Mouse (Mus musculus) embryonic facial prominence, embryonic 10.5 days (tissue): ENCODE data around the gene Ncf1. TPM values are rescaled to one million over a fixed set of nuclear protein-coding genes. Genes with fewer than 3 reads are reported as not detected.

ENCODE experiments used
- DNase-seq: peaks from one replicate; pipeline ENCODE4 v3.0.0-alpha.2; 2017; ENCODE audit warnings: low spot score
- H3K27ac ChIP-seq: fragments of 300-500 bp; sonication (generic); replicated peaks from 2 replicates; pipeline ENCODE4 v1.5.1; 2016; ENCODE audit warnings: mild to moderate bottlenecking
- H3K27me3 ChIP-seq: fragments of 300-500 bp; sonication (generic); replicated peaks from 2 replicates; pipeline ENCODE4 v1.6.1; 2016; ENCODE audit warnings: low read depth, mild to moderate bottlenecking; ENCODE audit not compliant: poor library complexity, severe bottlenecking
- H3K36me3 ChIP-seq: fragments of 300-500 bp; sonication (generic); replicated peaks from 2 replicates; pipeline ENCODE4 v1.6.1; 2016; ENCODE audit warnings: mild to moderate bottlenecking, moderate library complexity
- H3K4me1 ChIP-seq: fragments of 300-500 bp; sonication (generic); 2 replicates; pipeline ENCODE4 v1.6.1; 2016
- H3K4me3 ChIP-seq: fragments of 300-500 bp; sonication (generic); 2 replicates; pipeline ENCODE4 v1.5.1; 2016; ENCODE audit warnings: mild to moderate bottlenecking, moderate library complexity
- H3K9me3 ChIP-seq: fragments of 300-500 bp; sonication (generic); 2 replicates; pipeline ENCODE4 v1.6.1; 2016; ENCODE audit warnings: mild to moderate bottlenecking
- WGBS: fragments of 180-500 bp; shearing (Covaris S2); methylation state at CpG from one replicate; pipeline ENCODE4 v1.1.7; 2016; 5-methylcytosine and 5-hydroxymethylcytosine counted together
- polyA plus RNA-seq: library from polyadenylated mRNA; unstranded; fragments of >200 nt; fragmentation: Nextera tagmentation; extraction: Ambion mirVana; gene quantifications from 2 replicates; pipeline ENCODE4 v1.2.1, GENCODE M21; 2016

Ncf1 gene
- polyA plus RNA-seq, 1 experiment from 2014 or later = 1.8 TPM

DNA sequence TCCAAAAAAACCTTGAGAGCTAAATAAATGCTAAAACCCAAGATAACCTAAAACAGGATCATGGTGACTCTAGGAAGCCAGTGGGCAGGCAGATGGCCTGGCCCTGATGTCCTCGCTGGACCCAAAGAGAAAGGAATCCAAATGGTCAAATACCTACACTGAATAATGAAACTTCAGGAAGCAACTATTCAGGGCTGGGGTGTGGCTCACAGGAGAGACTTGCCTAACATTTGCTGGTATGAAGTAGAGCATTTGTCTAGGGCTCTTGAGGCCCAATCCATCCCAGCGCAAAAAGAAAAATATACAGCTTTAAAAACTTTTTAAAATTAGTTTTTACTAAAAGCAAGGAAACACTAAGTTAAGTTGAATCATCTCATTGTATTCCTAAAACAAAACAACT is 29.5 kb upstream of the Ncf1 start:
- Histone ChIP-seq H3K4me3 (no peak overlapping the region), H3K27me3 (no peaks in the 10 kb centered on the region), H3K4me1 (no peaks in the 10 kb centered on the region), H3K27ac (no peak overlapping the region), H3K36me3 (peaks cover 99% of the 10 kb centered on the region), H3K9me3 (no peaks in the 10 kb centered on the region)
- 94% methylated on average over 2 of the region's 2 CpGs for WGBS
- DNase-seq = no peak

- Histone ChIP-seq H3K36me3 (peaks cover 99% of the 10 kb centered on the region), H3K4me3 (no peak overlapping the region), H3K9me3 (no peaks in the 10 kb centered on the region), H3K27me3 (no peaks in the 10 kb centered on the region), H3K4me1 (no peaks in the 10 kb centered on the region), H3K27ac (no peak overlapping the region)
- no peak for DNase-seq
- 86% methylated on average over 4 of the region's 4 CpGs for WGBS
Observed at GRCm38 (mm10) chr5:134258395-134258794, 29.0 kb upstream of the Ncf1 start.

DNA sequence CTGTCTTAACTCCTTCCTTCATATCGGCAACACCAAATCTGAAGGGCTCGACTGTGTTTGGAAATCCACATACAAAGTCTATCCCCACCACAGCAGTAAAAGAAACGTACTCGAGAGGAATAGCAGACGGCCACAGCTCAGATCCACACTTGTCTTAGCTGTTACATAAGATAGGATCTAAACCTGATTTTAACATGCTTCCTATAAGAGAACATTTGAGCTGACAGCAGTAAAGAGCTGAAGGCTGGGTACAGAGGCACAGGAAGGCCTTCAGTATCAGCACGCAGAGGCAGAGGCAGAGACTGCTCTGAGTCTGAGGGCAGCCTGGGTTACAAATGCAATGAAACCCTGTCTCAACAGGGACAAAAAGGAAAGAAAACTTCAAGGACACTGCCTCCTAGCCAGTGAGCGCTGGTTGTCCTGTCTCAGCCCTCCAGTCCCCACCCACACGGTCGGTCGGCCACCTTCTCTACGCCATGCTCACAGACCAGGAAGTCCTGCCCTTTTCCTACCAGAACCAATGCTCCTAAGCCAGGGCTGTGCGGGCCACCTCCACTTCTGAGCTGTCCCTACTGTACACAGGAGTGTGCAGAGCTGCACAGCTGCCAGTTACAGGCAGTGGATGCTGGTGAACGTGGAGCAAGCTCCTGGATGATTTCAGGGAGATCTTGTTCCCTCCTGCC is 28.1 kb upstream of the Ncf1 start:
- no peak for DNase-seq
- no peak overlapping the region for H3K27ac ChIP-seq
- H3K27me3 ChIP-seq = no peaks in the 10 kb centered on the region
- WGBS = 93% methylated on average over 13 of the region's 13 CpGs
- H3K4me3 ChIP-seq = no peak overlapping the region
- H3K4me1 ChIP-seq = no peaks in the 10 kb centered on the region
- H3K9me3 ChIP-seq = no peaks in the 10 kb centered on the region
- peaks cover 99% of the 10 kb centered on the region for H3K36me3 ChIP-seq

- no peaks in the 10 kb centered on the region for H3K9me3 ChIP-seq
- peaks cover 99% of the 10 kb centered on the region for H3K36me3 ChIP-seq
- 92% methylated on average over 10 of the region's 10 CpGs for WGBS
- no peak overlapping the region for H3K4me3 ChIP-seq
- H3K4me1 ChIP-seq = no peaks in the 10 kb centered on the region
- DNase-seq = no peak
- H3K27ac ChIP-seq = no peak overlapping the region
- H3K27me3 ChIP-seq = no peaks in the 10 kb centered on the region
Observed at GRCm38 (mm10) chr5:134255294-134255693, 25.9 kb upstream of the Ncf1 start.

DNA sequence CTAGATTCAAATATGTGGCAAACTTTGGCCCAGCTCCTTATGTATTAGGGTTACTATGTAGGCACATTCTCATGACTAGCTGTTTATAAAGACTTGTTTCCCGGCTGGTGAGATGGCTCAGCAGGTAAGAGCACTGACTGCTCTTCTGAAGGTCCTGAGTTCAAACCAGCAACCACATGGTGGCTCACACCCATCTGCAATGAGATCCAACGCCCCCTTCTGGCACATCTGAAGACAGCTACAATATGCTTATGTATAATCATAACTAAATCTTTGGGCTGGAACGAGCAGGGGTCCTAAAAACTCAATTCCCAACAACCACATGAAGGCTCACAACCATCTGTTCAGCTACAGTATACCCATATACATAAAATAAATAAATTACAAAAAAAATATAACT is 24.4 kb upstream of the Ncf1 start:
- H3K36me3 ChIP-seq = peaks cover 98% of the 10 kb centered on the region
- no peak for DNase-seq
- no peaks in the 10 kb centered on the region for H3K9me3 ChIP-seq
- no peak overlapping the region for H3K4me3 ChIP-seq
- H3K4me1 ChIP-seq = no peaks in the 10 kb centered on the region
- H3K27ac ChIP-seq = no peak overlapping the region
- 82% methylated on average over 3 of the region's 3 CpGs for WGBS
- no peaks in the 10 kb centered on the region for H3K27me3 ChIP-seq

DNA sequence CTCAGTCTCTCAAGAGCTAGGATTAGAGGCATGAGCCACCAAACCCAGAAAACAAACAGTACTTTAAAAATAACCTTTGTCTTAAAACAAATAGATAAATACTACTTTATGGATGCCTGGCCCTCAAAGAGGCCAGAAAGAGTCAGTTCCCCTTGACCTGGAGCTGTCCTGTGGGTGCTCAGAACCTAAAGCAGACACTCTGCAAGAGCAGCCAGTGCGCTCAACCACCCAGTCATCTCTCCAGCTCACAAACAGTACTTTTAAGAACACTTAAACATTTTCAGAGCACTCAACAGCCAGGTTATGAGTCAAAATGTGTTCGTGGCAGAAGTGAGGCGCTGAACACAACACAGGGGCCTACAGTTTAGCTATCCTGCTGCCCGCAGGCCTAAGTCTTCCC is 21.7 kb upstream of the Ncf1 start:
- Histone ChIP-seq H3K9me3 (no peaks in the 10 kb centered on the region), H3K4me3 (no peak overlapping the region), H3K27me3 (no peaks in the 10 kb centered on the region), H3K27ac (no peak overlapping the region), H3K4me1 (no peaks in the 10 kb centered on the region), H3K36me3 (peaks cover 99% of the 10 kb centered on the region)
- 97% methylated on average over 4 of the region's 4 CpGs for WGBS
- DNase-seq = no peak

DNA sequence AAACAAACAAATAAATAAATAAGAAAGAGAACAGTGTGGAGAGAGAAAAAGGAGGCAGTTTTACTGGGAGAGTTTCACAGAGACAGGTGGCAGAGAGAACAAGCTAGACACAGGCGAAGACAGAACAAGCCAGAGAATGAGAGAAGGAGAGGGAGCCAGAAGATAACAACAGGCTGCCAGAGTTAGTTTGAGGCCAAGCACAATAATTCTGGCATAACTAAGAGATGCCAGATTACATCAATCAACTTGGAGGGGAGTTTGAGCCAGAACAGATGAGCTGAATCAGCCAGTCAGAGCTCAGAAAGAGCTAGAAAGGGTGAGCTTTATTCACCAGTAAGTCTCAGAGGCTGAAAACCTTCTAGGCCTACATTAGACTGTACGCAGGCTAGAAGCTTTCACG is 21.2 kb upstream of the Ncf1 start:
- WGBS = 96% methylated on average over 3 of the region's 3 CpGs
- no peaks in the 10 kb centered on the region for H3K4me1 ChIP-seq
- H3K27me3 ChIP-seq = no peaks in the 10 kb centered on the region
- DNase-seq = no peak
- H3K36me3 ChIP-seq = peaks cover 99% of the 10 kb centered on the region
- no peaks in the 10 kb centered on the region for H3K9me3 ChIP-seq
- H3K27ac ChIP-seq = no peak overlapping the region
- H3K4me3 ChIP-seq = no peak overlapping the region

- Histone ChIP-seq H3K9me3 (no peaks in the 10 kb centered on the region), H3K36me3 (peaks cover 99% of the 10 kb centered on the region), H3K4me3 (no peak overlapping the region), H3K4me1 (no peaks in the 10 kb centered on the region), H3K27me3 (no peaks in the 10 kb centered on the region), H3K27ac (no peak overlapping the region)
- 93% methylated on average over 8 of the region's 8 CpGs for WGBS
- DNase-seq = no peak
Observed at GRCm38 (mm10) chr5:134249245-134249649, 19.8 kb upstream of the Ncf1 start.

GRCm38 (mm10) chr5:134248608-134249244 is 19.3 kb upstream of the Ncf1 start:
- Histone ChIP-seq H3K36me3 (peaks cover 99% of the 10 kb centered on the region), H3K4me3 (no peak overlapping the region), H3K9me3 (no peaks in the 10 kb centered on the region), H3K4me1 (no peaks in the 10 kb centered on the region), H3K27me3 (no peaks in the 10 kb centered on the region), H3K27ac (no peak overlapping the region)
- DNase-seq = no peak
- 95% methylated on average over 14 of the region's 14 CpGs for WGBS

GRCm38 (mm10) chr5:134246146-134246545 is 16.7 kb upstream of the Ncf1 start:
- Histone ChIP-seq H3K27ac (no peak overlapping the region), H3K27me3 (no peaks in the 10 kb centered on the region), H3K4me1 (no peaks in the 10 kb centered on the region), H3K36me3 (peaks cover 99% of the 10 kb centered on the region), H3K9me3 (no peaks in the 10 kb centered on the region), H3K4me3 (no peak overlapping the region)
- WGBS = 93% methylated on average over 5 of the region's 5 CpGs
- no peak for DNase-seq

DNA sequence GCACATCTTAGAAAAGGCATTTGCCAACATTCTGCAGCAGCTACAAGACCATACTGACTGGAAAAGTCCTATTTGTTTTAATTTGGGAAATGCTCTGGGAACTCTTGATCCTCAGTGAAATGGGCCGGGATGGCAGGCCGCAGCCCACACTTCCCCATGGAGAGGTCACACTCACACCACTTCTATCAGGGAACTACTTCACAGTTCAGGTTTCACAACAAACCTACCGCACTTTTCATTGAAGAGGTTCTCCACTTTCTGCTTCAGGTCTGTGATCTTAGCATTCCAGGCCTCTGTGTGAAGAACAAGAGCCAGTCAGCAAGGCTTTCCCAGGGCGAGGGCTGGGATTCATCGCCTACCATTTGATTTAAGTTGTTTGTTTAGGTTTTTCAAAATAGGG is 15.5 kb upstream of the Ncf1 start:
- H3K27ac ChIP-seq = no peak overlapping the region
- no peaks in the 10 kb centered on the region for H3K4me1 ChIP-seq
- no peak overlapping the region for H3K4me3 ChIP-seq
- no peaks in the 10 kb centered on the region for H3K27me3 ChIP-seq
- WGBS = 97% methylated on average over 5 of the region's 5 CpGs
- DNase-seq = no peak
- peaks cover 100% of the 10 kb centered on the region for H3K36me3 ChIP-seq
- H3K9me3 ChIP-seq = no peaks in the 10 kb centered on the region

DNA sequence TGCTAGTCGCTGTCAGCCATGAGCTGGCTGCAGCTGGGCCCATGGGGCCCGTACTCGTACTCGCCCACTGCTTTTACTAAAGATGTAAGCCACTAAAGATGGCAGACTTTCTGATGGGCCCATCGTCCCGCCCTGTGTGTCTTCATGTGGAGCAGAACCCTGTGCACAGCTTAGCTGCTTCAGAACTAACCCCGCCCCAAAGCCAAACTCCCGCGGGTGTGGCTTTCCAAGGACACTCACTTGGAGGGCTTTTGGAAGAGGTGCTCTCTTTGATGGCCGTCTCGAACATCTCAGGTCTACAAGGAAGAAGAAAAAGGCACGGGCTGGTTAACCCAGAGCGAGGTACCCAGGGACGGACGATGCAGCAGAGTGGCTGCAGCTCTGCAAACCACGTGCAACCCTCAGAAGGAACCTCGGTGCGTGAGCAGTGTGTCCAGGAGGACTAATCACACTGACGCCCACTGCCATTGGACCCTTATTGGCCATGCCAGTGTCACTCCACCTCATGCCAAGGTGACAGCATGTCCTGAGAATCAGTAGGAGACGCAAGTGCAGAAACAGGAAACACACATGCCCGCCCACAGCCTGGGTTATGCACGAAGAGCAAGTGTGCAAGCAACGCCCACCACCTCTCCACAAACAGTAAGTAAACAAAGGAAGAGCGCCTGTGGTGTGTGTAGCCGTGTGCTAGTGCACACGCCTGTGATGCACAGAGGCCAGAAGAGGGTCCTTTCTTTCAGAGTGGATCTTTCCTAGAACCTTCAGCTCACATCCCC is 14.4 kb upstream of the Ncf1 start:
- no peak overlapping the region for H3K27ac ChIP-seq
- H3K36me3 ChIP-seq = peaks cover 100% of the 10 kb centered on the region
- WGBS = 94% methylated on average over 26 of the region's 26 CpGs
- H3K4me3 ChIP-seq = no peak overlapping the region
- no peaks in the 10 kb centered on the region for H3K9me3 ChIP-seq
- peaks cover 4% of the 10 kb centered on the region; the same call in 1 of the 2 replicates for H3K4me1 ChIP-seq
- no peaks in the 10 kb centered on the region for H3K27me3 ChIP-seq
- DNase-seq = no peak

DNA sequence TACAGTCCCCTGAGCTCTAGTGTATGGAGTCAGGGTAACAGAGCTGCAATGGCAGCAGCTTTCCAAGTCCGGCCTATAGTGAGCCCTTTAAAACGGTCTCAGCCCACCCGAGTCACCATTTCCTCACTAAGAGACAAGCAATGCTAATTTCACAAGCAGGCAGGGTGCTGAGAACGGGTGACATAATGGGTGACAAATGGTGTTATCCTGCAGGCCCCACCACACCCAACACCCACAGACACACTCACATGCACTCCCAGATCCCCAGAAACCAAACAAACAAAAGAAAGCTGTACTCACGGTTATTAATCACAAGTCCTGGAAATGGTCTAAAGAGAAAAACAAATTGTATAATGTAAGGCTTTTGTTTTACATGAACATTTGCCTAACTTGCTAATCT is 12.4 kb upstream of the Ncf1 start:
- no peak overlapping the region for H3K4me3 ChIP-seq
- DNase-seq = no peak
- no peaks in the 10 kb centered on the region for H3K9me3 ChIP-seq
- no peaks in the 10 kb centered on the region for H3K27me3 ChIP-seq
- no peak overlapping the region for H3K27ac ChIP-seq
- H3K36me3 ChIP-seq = peaks cover 100% of the 10 kb centered on the region
- WGBS = 92% methylated on average over 5 of the region's 5 CpGs
- peaks cover 10% of the 10 kb centered on the region for H3K4me1 ChIP-seq
